ENCODE assay signal across 8 mouse cellular contexts in genomic region chr4:133633332-133634042, GRCm38 (mm10). TPM values are rescaled to one million over a fixed set of nuclear protein-coding genes. Genes with fewer than 3 reads are reported as not detected.
A peak's percentile ranks its signal among the peaks of the same experiment; 100 is the strongest.
DNase-seq lines count a peak whose midpoint lies in the region; ATAC-seq and TF ChIP-seq lines count a peak whose summit lies in the region.

No protein-coding gene starts in this region.

- H3K9me3 ChIP-seq in heart, embryonic 14.5 days (ENCODE audit: control insufficient read depth, low read length): no peaks in the 10 kb centered on the region
- H3K9me3 ChIP-seq in liver, embryonic 14.5 days (ENCODE audit: control insufficient read depth, low read length): no peaks in the 10 kb centered on the region
- no peaks in the 10 kb centered on the region for H3K9me3 ChIP-seq in neural tube, embryonic 11.5 days (ENCODE audit: control insufficient read depth, low read length)
- H3K9me3 ChIP-seq in stomach, embryonic 16.5 days (replicated peaks; ENCODE audit: control insufficient read depth, low read length): no peaks in the 10 kb centered on the region

- peak; percentile 95 for ATAC-seq in erythroid progenitor cell, adult 5-6 weeks (replicated peaks; ENCODE audit: low FRiP score, poor library complexity, severe bottlenecking)
- peak; percentile 72 for ATAC-seq in heart, embryonic 14.5 days (ENCODE audit: insufficient number of reproducible peaks, insufficient read depth, low FRiP score, low read depth)
- peak; percentile 82 for ATAC-seq in liver, embryonic 14.5 days (ENCODE audit: insufficient read depth)
- peak; percentile 81 for ATAC-seq in neural tube, embryonic 11.5 days (ENCODE audit: insufficient read depth, low FRiP score, low TSS enrichment)
- peak; percentile 90 for ATAC-seq in stomach, embryonic 16.5 days (ENCODE audit: insufficient read depth, low FRiP score)

- peak overlapping the region; percentile 87; the same call in 1 of the 2 replicates for H3K4me3 ChIP-seq in brown adipose tissue, adult 24 weeks (ENCODE audit: insufficient read depth, low read depth, low read length)
- H3K4me3 ChIP-seq in heart, embryonic 14.5 days (ENCODE audit: control insufficient read depth in 1 of 2, insufficient read depth in 1 of 2, low read depth in 1 of 2, low read length in 2 of 2): peak overlapping the region; percentile 78 to 82
- peak overlapping the region; percentile 69 to 87 for H3K4me3 ChIP-seq in liver, embryonic 14.5 days (ENCODE audit: insufficient read depth in 1 of 2, low read depth in 2 of 2, low read length in 2 of 2)
- H3K4me3 ChIP-seq in neural tube, embryonic 11.5 days (ENCODE audit: low read depth, low read length): peak overlapping the region; percentile 92
- peak overlapping the region; percentile 79 for H3K4me3 ChIP-seq in stomach, embryonic 16.5 days (replicated peaks; ENCODE audit: low read length)

- H3K27me3 ChIP-seq in heart, embryonic 14.5 days (ENCODE audit: control insufficient read depth, insufficient read depth, low read length): no peaks in the 10 kb centered on the region
- H3K27me3 ChIP-seq in liver, embryonic 14.5 days (ENCODE audit: control insufficient read depth, insufficient read depth, low read length): no peaks in the 10 kb centered on the region
- H3K27me3 ChIP-seq in neural tube, embryonic 11.5 days (ENCODE audit: control insufficient read depth, insufficient read depth, low read length): no peaks in the 10 kb centered on the region
- H3K27me3 ChIP-seq in stomach, embryonic 16.5 days (ENCODE audit: control insufficient read depth, insufficient read depth, low read length): no peaks in the 10 kb centered on the region

- H3K27ac ChIP-seq in brown adipose tissue, adult 24 weeks (replicated peaks; ENCODE audit: low read depth, low read length): peak overlapping the region; percentile 67; the same call in 1 of the 2 replicates
- H3K27ac ChIP-seq in heart, embryonic 14.5 days (replicated peaks in 1 of 2; ENCODE audit: control insufficient read depth in 1 of 2, insufficient read depth in 1 of 2, low read depth in 2 of 2, low read length in 2 of 2): peak overlapping the region in 1 of 2 experiments; percentile 75; a peak in 3 of 4 replicates
- H3K27ac ChIP-seq in liver, embryonic 14.5 days: no peak overlapping the region
- 0 out of 2 replicates have a peak overlapping the region, but pooled peaks have one; percentile 60 for H3K27ac ChIP-seq in neural tube, embryonic 11.5 days (ENCODE audit: low read depth, low read length)
- H3K27ac ChIP-seq in stomach, embryonic 16.5 days (ENCODE audit: low read length): peak overlapping the region; percentile 46; the same call in 1 of the 2 replicates

- H3K9ac ChIP-seq in heart, embryonic 14.5 days (ENCODE audit: low read length): peak overlapping the region; percentile 93
- H3K9ac ChIP-seq in liver, embryonic 14.5 days (replicated peaks): peak overlapping the region; percentile 79
- peak overlapping the region; percentile 93 for H3K9ac ChIP-seq in neural tube, embryonic 11.5 days (ENCODE audit: low read length)
- H3K9ac ChIP-seq in stomach, embryonic 16.5 days (ENCODE audit: low read length): peak overlapping the region; percentile 97

- DNase-seq in CD4-positive helper T cell, adult 2 months (ENCODE audit: low read depth, low spot score): peak; percentile 88
- peak; percentile 93 for DNase-seq in kidney, postnatal 14 days
- DNase-seq in liver, embryonic 14.5 days (ENCODE audit: low read depth in 3 of 3, low spot score in 3 of 3): peak; percentile 49 to 62 (median 55)
- peak; percentile 92 for DNase-seq in neural tube, embryonic 11.5 days (ENCODE audit: low spot score)

- no peak for TF ChIP-seq EP300 in liver, embryonic 14.5 days (IDR thresholded peaks at IDR 0.05; ENCODE audit: low read depth)

- peak overlapping the region; percentile 96 for H3K4me2 ChIP-seq in heart, embryonic 14.5 days (ENCODE audit: low read length)
- H3K4me2 ChIP-seq in liver, embryonic 14.5 days (ENCODE audit: low read depth): peak overlapping the region; percentile 95
- H3K4me2 ChIP-seq in neural tube, embryonic 11.5 days (ENCODE audit: low read depth): peak overlapping the region; percentile 65
- peak overlapping the region; percentile 98 for H3K4me2 ChIP-seq in stomach, embryonic 16.5 days (ENCODE audit: low read depth, low read length)

- no peaks in the 10 kb centered on the region for H3K36me3 ChIP-seq in heart, embryonic 14.5 days (ENCODE audit: control insufficient read depth, insufficient read depth, low read length)
- H3K36me3 ChIP-seq in liver, embryonic 14.5 days (replicated peaks; ENCODE audit: control insufficient read depth, insufficient read depth, low read depth): no peaks in the 10 kb centered on the region
- H3K36me3 ChIP-seq in neural tube, embryonic 11.5 days (ENCODE audit: control insufficient read depth, insufficient read depth, low read length): no peaks in the 10 kb centered on the region
- H3K36me3 ChIP-seq in stomach, embryonic 16.5 days (ENCODE audit: control insufficient read depth, insufficient read depth, low read length): no peaks in the 10 kb centered on the region

- WGBS in heart, embryonic 14.5 days: 9% methylated on average over 30 of the region's 47 CpGs
- WGBS in liver, embryonic 14.5 days (ENCODE audit: insufficient replicate concordance): 9% methylated on average over 36 of the region's 47 CpGs
- WGBS in neural tube, embryonic 11.5 days: 31% methylated on average over 13 of the region's 47 CpGs
- WGBS in stomach, embryonic 16.5 days: 9% methylated on average over 36 of the region's 47 CpGs

- H3K4me1 ChIP-seq in brown adipose tissue, adult 24 weeks (ENCODE audit: control insufficient read depth, insufficient read depth, insufficient read length, low read length): peaks cover 19% of the 10 kb centered on the region
- peaks cover 10 to 20% of the 10 kb centered on the region in 2 experiments for H3K4me1 ChIP-seq in heart, embryonic 14.5 days (ENCODE audit: control insufficient read depth in 2 of 2, insufficient read depth in 2 of 2, low read length in 2 of 2)
- H3K4me1 ChIP-seq in liver, embryonic 14.5 days (replicated peaks; ENCODE audit: control insufficient read depth in 2 of 2, insufficient read depth in 2 of 2, low read length in 1 of 2): peaks cover 7 to 16% of the 10 kb centered on the region in 2 experiments
- H3K4me1 ChIP-seq in neural tube, embryonic 11.5 days (ENCODE audit: control insufficient read depth, insufficient read depth, low read length): peaks cover 10% of the 10 kb centered on the region
- peaks cover 16% of the 10 kb centered on the region for H3K4me1 ChIP-seq in stomach, embryonic 16.5 days (ENCODE audit: control insufficient read depth, insufficient read depth, low read length)

- peak; percentile 79 for TF ChIP-seq CTCF in liver, embryonic 14.5 days (IDR thresholded peaks at IDR 0.05; ENCODE audit: low read depth)

RNA-seq across cellular contexts. Expression of gene Zdhhc18, which starts 16.5 kb away (rescaled TPM):
- 9.4 and 10.6 TPM in 2 replicates for polyA plus RNA-seq in brown adipose tissue, adult 24 weeks (2012; ENCODE audit: insufficient read depth, insufficient read length, missing spikeins)
- 8.3 and 19.3 TPM in 2 replicates for total RNA-seq in erythroid progenitor cell, adult 5-6 weeks (2015; ENCODE audit: low replicate concordance)
- total RNA-seq in erythroid progenitor cell, adult 5-6 weeks (2017; ENCODE audit: low replicate concordance): 3.9 and 11.2 TPM in 2 replicates
- 3.4 and 4.7 TPM in 2 replicates for polyA plus RNA-seq in heart, embryonic 14.5 days (2014; fragmentation: Nextera tagmentation; extraction: Ambion mirVana)
- polyA plus RNA-seq in liver, embryonic 14.5 days (2012; rRNA removed): 3.8 and 3.9 TPM in 2 replicates
- polyA plus RNA-seq in liver, embryonic 14.5 days (2014; fragmentation: Nextera tagmentation; extraction: Ambion mirVana): 0.58 and 0.90 TPM in 2 replicates
- polyA plus RNA-seq in neural tube, embryonic 11.5 days (2014; fragmentation: Nextera tagmentation; extraction: Ambion mirVana): 3.5 and 5.5 TPM in 2 replicates
- polyA plus RNA-seq in stomach, embryonic 16.5 days (2015; fragmentation: Nextera tagmentation; extraction: Ambion mirVana): 2.0 and 3.4 TPM in 2 replicates

RNA-seq across cellular contexts. Expression of gene Sfn, which starts 31.5 kb away (rescaled TPM):
- polyA plus RNA-seq in brown adipose tissue, adult 24 weeks (2012; ENCODE audit: insufficient read depth, insufficient read length, missing spikeins): 1.2 and 1.3 TPM in 2 replicates
- total RNA-seq in erythroid progenitor cell, adult 5-6 weeks (2015; ENCODE audit: low replicate concordance): 2.9 TPM in 1 of 2 replicates, not detected in the other
- total RNA-seq in erythroid progenitor cell, adult 5-6 weeks (2017; ENCODE audit: low replicate concordance): 0.64 TPM in 1 of 2 replicates, not detected in the other
- polyA plus RNA-seq in heart, embryonic 14.5 days (2014; fragmentation: Nextera tagmentation; extraction: Ambion mirVana): 0.40 and 1.4 TPM in 2 replicates
- polyA plus RNA-seq in liver, embryonic 14.5 days (2012; rRNA removed): 0.45 and 0.52 TPM in 2 replicates
- polyA plus RNA-seq in liver, embryonic 14.5 days (2014; fragmentation: Nextera tagmentation; extraction: Ambion mirVana): 0.10 and 0.35 TPM in 2 replicates
- polyA plus RNA-seq in neural tube, embryonic 11.5 days (2014; fragmentation: Nextera tagmentation; extraction: Ambion mirVana): 18.6 and 19.3 TPM in 2 replicates
- 339 and 468 TPM in 2 replicates for polyA plus RNA-seq in stomach, embryonic 16.5 days (2015; fragmentation: Nextera tagmentation; extraction: Ambion mirVana)

RNA-seq across cellular contexts. Expression of gene Pigv, which starts 39.0 kb away (rescaled TPM):
- polyA plus RNA-seq in brown adipose tissue, adult 24 weeks (2012; ENCODE audit: insufficient read depth, insufficient read length, missing spikeins): 4.6 and 5.9 TPM in 2 replicates
- total RNA-seq in erythroid progenitor cell, adult 5-6 weeks (2015; ENCODE audit: low replicate concordance): 1.3 and 4.0 TPM in 2 replicates
- total RNA-seq in erythroid progenitor cell, adult 5-6 weeks (2017; ENCODE audit: low replicate concordance): 2.7 and 3.2 TPM in 2 replicates
- polyA plus RNA-seq in heart, embryonic 14.5 days (2014; fragmentation: Nextera tagmentation; extraction: Ambion mirVana): 11.6 and 12.1 TPM in 2 replicates
- 3.2 and 3.3 TPM in 2 replicates for polyA plus RNA-seq in liver, embryonic 14.5 days (2012; rRNA removed)
- polyA plus RNA-seq in liver, embryonic 14.5 days (2014; fragmentation: Nextera tagmentation; extraction: Ambion mirVana): 3.1 and 4.0 TPM in 2 replicates
- 9.2 and 11.9 TPM in 2 replicates for polyA plus RNA-seq in neural tube, embryonic 11.5 days (2014; fragmentation: Nextera tagmentation; extraction: Ambion mirVana)
- polyA plus RNA-seq in stomach, embryonic 16.5 days (2015; fragmentation: Nextera tagmentation; extraction: Ambion mirVana): 17.9 and 20.1 TPM in 2 replicates

RNA-seq across cellular contexts. Expression of gene Gpn2, which starts 49.3 kb away (rescaled TPM):
- polyA plus RNA-seq in brown adipose tissue, adult 24 weeks (2012; ENCODE audit: insufficient read depth, insufficient read length, missing spikeins): 8.1 TPM in 2 replicates
- total RNA-seq in erythroid progenitor cell, adult 5-6 weeks (2015; ENCODE audit: low replicate concordance): 4.2 and 12.3 TPM in 2 replicates
- total RNA-seq in erythroid progenitor cell, adult 5-6 weeks (2017; ENCODE audit: low replicate concordance): 4.2 and 5.0 TPM in 2 replicates
- 11.2 and 12.5 TPM in 2 replicates for polyA plus RNA-seq in heart, embryonic 14.5 days (2014; fragmentation: Nextera tagmentation; extraction: Ambion mirVana)
- polyA plus RNA-seq in liver, embryonic 14.5 days (2012; rRNA removed): 15.2 and 17.6 TPM in 2 replicates
- polyA plus RNA-seq in liver, embryonic 14.5 days (2014; fragmentation: Nextera tagmentation; extraction: Ambion mirVana): 10.0 and 10.3 TPM in 2 replicates
- 24.6 and 31.9 TPM in 2 replicates for polyA plus RNA-seq in neural tube, embryonic 11.5 days (2014; fragmentation: Nextera tagmentation; extraction: Ambion mirVana)
- 13.8 and 14.3 TPM in 2 replicates for polyA plus RNA-seq in stomach, embryonic 16.5 days (2015; fragmentation: Nextera tagmentation; extraction: Ambion mirVana)

RNA-seq across cellular contexts. Expression of gene Gpatch3, which starts 58.9 kb away (rescaled TPM):
- 0.96 and 1.5 TPM in 2 replicates for polyA plus RNA-seq in brown adipose tissue, adult 24 weeks (2012; ENCODE audit: insufficient read depth, insufficient read length, missing spikeins)
- total RNA-seq in erythroid progenitor cell, adult 5-6 weeks (2015; ENCODE audit: low replicate concordance): 1.7 and 3.6 TPM in 2 replicates
- 4.1 and 19.7 TPM in 2 replicates for total RNA-seq in erythroid progenitor cell, adult 5-6 weeks (2017; ENCODE audit: low replicate concordance)
- polyA plus RNA-seq in heart, embryonic 14.5 days (2014; fragmentation: Nextera tagmentation; extraction: Ambion mirVana): 5.4 and 6.1 TPM in 2 replicates
- polyA plus RNA-seq in liver, embryonic 14.5 days (2012; rRNA removed): 1.9 and 3.1 TPM in 2 replicates
- 3.1 and 4.6 TPM in 2 replicates for polyA plus RNA-seq in liver, embryonic 14.5 days (2014; fragmentation: Nextera tagmentation; extraction: Ambion mirVana)
- 8.5 and 10.7 TPM in 2 replicates for polyA plus RNA-seq in neural tube, embryonic 11.5 days (2014; fragmentation: Nextera tagmentation; extraction: Ambion mirVana)
- 3.9 and 4.2 TPM in 2 replicates for polyA plus RNA-seq in stomach, embryonic 16.5 days (2015; fragmentation: Nextera tagmentation; extraction: Ambion mirVana)

Comparison
In these comparisons a context has a peak if more than half of its experiments do, and no peak if none do; other contexts are left out.
1. RNA of gene Sfn, which starts 31.5 kb away (polyA plus RNA-seq): 339 to 468 TPM in stomach, embryonic 16.5 days; 18.6 to 19.3 TPM in neural tube, embryonic 11.5 days, 0.40 to 1.4 TPM in heart, embryonic 14.5 days, 1.2 to 1.3 TPM in brown adipose tissue, adult 24 weeks and 0.10 to 0.52 TPM in liver, embryonic 14.5 days; every median in the first group is over 10 times any median in the second.
2. Peak in every context shown above with its lines, with median percentiles within 50 percentile points of each other: DNase-seq, H3K4me3 ChIP-seq, ATAC-seq, H3K4me2 ChIP-seq and H3K9ac ChIP-seq.